9 mouse cellular contexts compared by ENCODE assay signal in genomic region chr14:121825521-121826445, GRCm38 (mm10). TPM values are rescaled to one million over a fixed set of nuclear protein-coding genes. Genes with fewer than 3 reads are reported as not detected.
DNase-seq lines count a peak whose midpoint lies in the region; ATAC-seq and TF ChIP-seq lines count a peak whose summit lies in the region.
"Had no signal": no experiment of that assay in that cellular context is flagged by ENCODE, and none has a peak within 500 bp of the region (broad histone marks: within the 10 kb centered on the region; RNA-seq: fewer than 3 reads in every experiment).

No protein-coding gene starts in this region.

- no peak overlapping the region for H3K4me2 ChIP-seq in kidney, embryonic 16.5 days (replicated peaks; ENCODE audit: low read depth, low read length)
- H3K4me2 ChIP-seq in lung, embryonic 14.5 days, result no peak overlapping the region
- no peak overlapping the region for H3K4me2 ChIP-seq in forebrain, embryonic 13.5 days
- no peak overlapping the region for H3K4me2 ChIP-seq in hindbrain, embryonic 16.5 days (ENCODE audit: low read length)
- H3K4me2 ChIP-seq: hindbrain, embryonic 15.5 days had no signal

- no peak overlapping the region; the same call in 1 of the 2 replicates for H3K27ac ChIP-seq in kidney, embryonic 16.5 days (ENCODE audit: low read length)
- peak overlapping the region; percentile 25; the same call in 1 of the 2 replicates for H3K27ac ChIP-seq in lung, embryonic 14.5 days (ENCODE audit: low read depth)
- H3K27ac ChIP-seq in forebrain, embryonic 13.5 days, result no peak overlapping the region
- H3K27ac ChIP-seq in hindbrain, embryonic 16.5 days (ENCODE audit: low read depth, low read length), result no peak overlapping the region
- H3K27ac ChIP-seq: hindbrain, embryonic 15.5 days had no signal

- no peaks in the 10 kb centered on the region for H3K27me3 ChIP-seq in kidney, embryonic 16.5 days (ENCODE audit: insufficient read depth, low read length)
- H3K27me3 ChIP-seq in lung, embryonic 14.5 days (ENCODE audit: insufficient read depth, low read length), result no peaks in the 10 kb centered on the region
- no peaks in the 10 kb centered on the region for H3K27me3 ChIP-seq in forebrain, embryonic 13.5 days
- H3K27me3 ChIP-seq in hindbrain, embryonic 16.5 days (replicated peaks; ENCODE audit: control insufficient read depth, insufficient read depth, low read length), result no peaks in the 10 kb centered on the region
- H3K27me3 ChIP-seq: hindbrain, embryonic 15.5 days had no signal

- DNase-seq in kidney, adult 18-20 months, result peak; percentile 42
- DNase-seq in adipocyte (ENCODE audit: low spot score), result peak; percentile 72
- peak; percentile 60 to 66 for DNase-seq in heart, adult 9 months (ENCODE audit: low spot score in 2 of 2)
- peak; percentile 5 for DNase-seq in lung, embryonic 14.5 days

- H3K9ac ChIP-seq in kidney, embryonic 16.5 days (replicated peaks; ENCODE audit: low read length), result no peak overlapping the region
- H3K9ac ChIP-seq in lung, embryonic 14.5 days, result no peak overlapping the region
- H3K9ac ChIP-seq in forebrain, embryonic 13.5 days, result no peak overlapping the region
- no peak overlapping the region for H3K9ac ChIP-seq in hindbrain, embryonic 16.5 days (ENCODE audit: low read depth, low read length)
- H3K9ac ChIP-seq: hindbrain, embryonic 15.5 days had no signal

- WGBS in kidney, embryonic 16.5 days, result 72% methylated on average over 10 of the region's 10 CpGs
- WGBS in lung, embryonic 14.5 days, result 61% methylated on average over 10 of the region's 10 CpGs
- WGBS in forebrain, embryonic 13.5 days, result 77% methylated on average over 10 of the region's 10 CpGs
- 74% methylated on average over 10 of the region's 10 CpGs for WGBS in hindbrain, embryonic 16.5 days

- no peak for TF ChIP-seq CTCF in lung, embryonic 14.5 days (IDR thresholded peaks at IDR 0.05; ENCODE audit: low read depth)

- peaks cover 16% of the 10 kb centered on the region for H3K4me1 ChIP-seq in kidney, embryonic 16.5 days (ENCODE audit: insufficient read depth, low read length)
- H3K4me1 ChIP-seq in lung, embryonic 14.5 days (ENCODE audit: insufficient read depth), result 0 out of 2 replicates have a peak, but pooled peaks cover 6% of the 10 kb centered on the region
- no peaks in the 10 kb centered on the region for H3K4me1 ChIP-seq in forebrain, embryonic 13.5 days
- H3K4me1 ChIP-seq in hindbrain, embryonic 16.5 days (ENCODE audit: control insufficient read depth, insufficient read depth, low read depth, low read length), result no peaks in the 10 kb centered on the region
- H3K4me1 ChIP-seq: hindbrain, embryonic 15.5 days had no signal

- H3K4me3 ChIP-seq in kidney, embryonic 16.5 days (ENCODE audit: low read length), result no peak overlapping the region
- no peak overlapping the region for H3K4me3 ChIP-seq in lung, embryonic 14.5 days (ENCODE audit: low read depth, low read length)
- H3K4me3 ChIP-seq in forebrain, embryonic 13.5 days, result no peak overlapping the region
- H3K4me3 ChIP-seq in hindbrain, embryonic 16.5 days (ENCODE audit: low read length), result no peak overlapping the region
- H3K4me3 ChIP-seq: hindbrain, embryonic 15.5 days had no signal

- H3K36me3 ChIP-seq in kidney, embryonic 16.5 days (ENCODE audit: insufficient read depth, low read length), result no peaks in the 10 kb centered on the region
- no peaks in the 10 kb centered on the region for H3K36me3 ChIP-seq in lung, embryonic 14.5 days (ENCODE audit: insufficient read depth)
- no peaks in the 10 kb centered on the region for H3K36me3 ChIP-seq in forebrain, embryonic 13.5 days (ENCODE audit: poor library complexity, severe bottlenecking)
- no peaks in the 10 kb centered on the region for H3K36me3 ChIP-seq in hindbrain, embryonic 16.5 days (ENCODE audit: control insufficient read depth, insufficient read depth, low read length)
- H3K36me3 ChIP-seq: hindbrain, embryonic 15.5 days had no signal

- no peak for ATAC-seq in kidney, embryonic 16.5 days (ENCODE audit: low FRiP score, low TSS enrichment)
- ATAC-seq in lung, embryonic 14.5 days (ENCODE audit: insufficient read depth), result no peak
- ATAC-seq in megakaryocyte, adult 5-6 weeks (ENCODE audit: poor library complexity, severe bottlenecking), result no peak
- no peak for ATAC-seq in forebrain, embryonic 13.5 days
- no peak for ATAC-seq in hindbrain, embryonic 16.5 days

- H3K9me3 ChIP-seq in kidney, embryonic 16.5 days (ENCODE audit: low read length), result no peaks in the 10 kb centered on the region
- no peaks in the 10 kb centered on the region for H3K9me3 ChIP-seq in lung, embryonic 14.5 days (ENCODE audit: low read depth, low read length)
- H3K9me3 ChIP-seq in forebrain, embryonic 13.5 days (replicated peaks), result no peaks in the 10 kb centered on the region
- H3K9me3 ChIP-seq in hindbrain, embryonic 16.5 days (ENCODE audit: control insufficient read depth, low read length), result peaks cover 2% of the 10 kb centered on the region

RNA-seq across cellular contexts. Expression of gene Dock9, which starts 28.1 kb away (rescaled TPM):
- polyA plus RNA-seq in kidney, embryonic 16.5 days (2015; fragmentation: Nextera tagmentation; extraction: Ambion mirVana), result 13.0 and 14.0 TPM in 2 replicates
- 14.6 and 14.9 TPM in 2 replicates for polyA plus RNA-seq in lung, embryonic 14.5 days (2014; fragmentation: Nextera tagmentation; extraction: Ambion mirVana)
- total RNA-seq in megakaryocyte, adult 5-6 weeks (2015), result 0.23 and 0.31 TPM in 2 replicates
- 0.22 and 0.57 TPM in 2 replicates for total RNA-seq in megakaryocyte, adult 5-6 weeks (2017)
- polyA plus RNA-seq in forebrain, embryonic 13.5 days (2015; fragmentation: Nextera tagmentation; extraction: Ambion mirVana), result 4.2 and 5.2 TPM in 2 replicates
- 13.4 and 14.9 TPM in 2 replicates for polyA plus RNA-seq in hindbrain, embryonic 16.5 days (2015; fragmentation: Nextera tagmentation; extraction: Ambion mirVana)

RNA-seq across cellular contexts. Expression of gene Ubac2, which starts 52.6 kb away (rescaled TPM):
- 77.5 and 79.1 TPM in 2 replicates for polyA plus RNA-seq in kidney, embryonic 16.5 days (2015; fragmentation: Nextera tagmentation; extraction: Ambion mirVana)
- polyA plus RNA-seq in lung, embryonic 14.5 days (2014; fragmentation: Nextera tagmentation; extraction: Ambion mirVana), result 61.1 and 65.0 TPM in 2 replicates
- total RNA-seq in megakaryocyte, adult 5-6 weeks (2015), result 34.2 and 35.6 TPM in 2 replicates
- 19.3 and 27.3 TPM in 2 replicates for total RNA-seq in megakaryocyte, adult 5-6 weeks (2017)
- polyA plus RNA-seq in forebrain, embryonic 13.5 days (2015; fragmentation: Nextera tagmentation; extraction: Ambion mirVana), result 56.4 and 63.6 TPM in 2 replicates
- 48.9 and 51.8 TPM in 2 replicates for polyA plus RNA-seq in hindbrain, embryonic 16.5 days (2015; fragmentation: Nextera tagmentation; extraction: Ambion mirVana)

Comparison
In these comparisons a context has a peak if more than half of its experiments do, and no peak if none do; other contexts are left out.
1. DNase-seq: peak in every context shown above with its lines; median percentile 72 in adipocyte; 63 in heart, adult 9 months; 42 in kidney, adult 18-20 months; 5 in lung, embryonic 14.5 days.